7 mouse cellular contexts compared by ENCODE assay signal in genomic region chr11:85270631-85271030, GRCm38 (mm10). TPM values are rescaled to one million over a fixed set of nuclear protein-coding genes. Genes with fewer than 3 reads are reported as not detected.
DNase-seq lines count a peak whose midpoint lies in the region; ATAC-seq and TF ChIP-seq lines count a peak whose summit lies in the region.

No protein-coding gene starts in this region.

- no peak for TF ChIP-seq EP300 in liver, postnatal 0 days (IDR thresholded peaks at IDR 0.05; ENCODE audit: low read depth)

- H3K4me2 ChIP-seq in liver, postnatal 0 days (ENCODE audit: low read depth, low read length) = no peak overlapping the region

- WGBS in liver, postnatal 0 days (ENCODE audit: insufficient replicate concordance) = 51% methylated on average over 3 of the region's 3 CpGs

- H3K9me3 ChIP-seq in liver, postnatal 0 days (ENCODE audit: low read length) = no peaks in the 10 kb centered on the region

- no peak overlapping the region for H3K27ac ChIP-seq in liver, postnatal 0 days (ENCODE audit: low read depth)

- DNase-seq in layer of hippocampus, adult 11-12 months (ENCODE audit: low spot score) = peak; percentile 15
- DNase-seq in layer of hippocampus, adult 9-10 months (ENCODE audit: low spot score) = no peak
- DNase-seq in ES-CJ7 (ENCODE audit: low read depth, low spot score) (peak; percentile 92), WW6 (ENCODE audit: low read depth, low spot score) (peak; percentile 76)
- peak; percentile 46 for DNase-seq in embryo, embryonic 11 days
- peak; percentile 75 for DNase-seq in liver, postnatal 0 days
- DNase-seq in spleen, postnatal 36 days (ENCODE audit: low spot score in 2 of 2) = peak; percentile 42 to 56

- H3K36me3 ChIP-seq in liver, postnatal 0 days (replicated peaks; ENCODE audit: insufficient read depth, low read length) = no peaks in the 10 kb centered on the region

- peak; percentile 53; the same call in 1 of the 2 replicates for ATAC-seq in liver, postnatal 0 days

- no peaks in the 10 kb centered on the region; the same call in 1 of the 2 replicates for H3K4me1 ChIP-seq in liver, postnatal 0 days (ENCODE audit: insufficient read depth)

- no peak overlapping the region for H3K9ac ChIP-seq in liver, postnatal 0 days (replicated peaks)

- peak; percentile 83 for TF ChIP-seq CTCF in liver, postnatal 0 days (IDR thresholded peaks at IDR 0.05; ENCODE audit: low read depth)

- H3K4me3 ChIP-seq in liver, postnatal 0 days (ENCODE audit: low read depth, low read length) = no peak overlapping the region

- no peaks in the 10 kb centered on the region for H3K27me3 ChIP-seq in liver, postnatal 0 days (ENCODE audit: insufficient read depth, low read length)

RNA-seq across cellular contexts. Expression of gene Appbp2, which starts 35.7 kb away (rescaled TPM):
- 9.3 and 9.9 TPM in 2 replicates for polyA plus RNA-seq in liver, postnatal 0 days (2015; fragmentation: Nextera tagmentation; extraction: Ambion mirVana)

RNA-seq across cellular contexts. Expression of gene Ppm1d, which starts 40.4 kb away (rescaled TPM):
- 9.5 TPM in 2 replicates for polyA plus RNA-seq in liver, postnatal 0 days (2015; fragmentation: Nextera tagmentation; extraction: Ambion mirVana)
